Mouse (Mus musculus) forebrain, embryonic 11.5 days (tissue): Measurements from ENCODE around the gene Fam118b. TPM values are rescaled to one million over a fixed set of nuclear protein-coding genes. Genes with fewer than 3 reads are reported as not detected.

Source experiments
- ATAC-seq: fragments of 200-750 bp; cut with Nextera tagmentation; replicated peaks from 2 replicates; pipeline ENCODE4 v1.8.0; 2017; ENCODE audit warnings: moderate TSS enrichment; ENCODE audit not compliant: low FRiP score
- DNase-seq: peaks from one replicate; pipeline ENCODE4 v3.0.0-alpha.2; 2017; ENCODE audit warnings: low spot score
- H3K27ac ChIP-seq: fragments of 300-500 bp; sonication (generic); 2 replicates; pipeline ENCODE4 v1.5.1; 2014; ENCODE audit warnings: low read depth, low read length
- H3K27me3 ChIP-seq: fragments of 300-500 bp; sonication (generic); 2 replicates; pipeline ENCODE4 v1.6.1; 2014; ENCODE audit warnings: mild to moderate bottlenecking, low read length, mixed read lengths; ENCODE audit not compliant: control insufficient read depth, insufficient read depth
- H3K36me3 ChIP-seq: fragments of 300-500 bp; sonication (generic); 2 replicates; pipeline ENCODE4 v1.6.1; 2014; ENCODE audit warnings: mild to moderate bottlenecking, low read length, moderate library complexity, mixed read lengths; ENCODE audit not compliant: control insufficient read depth, insufficient read depth
- H3K4me1 ChIP-seq: fragments of 300-500 bp; sonication (generic); replicated peaks from 2 replicates; pipeline ENCODE4 v1.6.1; 2014; ENCODE audit warnings: low read length, mixed read lengths; ENCODE audit not compliant: control insufficient read depth, insufficient read depth
- H3K4me2 ChIP-seq: fragments of 300-500 bp; sonication (generic); 2 replicates; pipeline ENCODE4 v1.6.1; 2014; ENCODE audit warnings: low read depth, mild to moderate bottlenecking, low read length, moderate library complexity, mixed read lengths; ENCODE audit not compliant: severe bottlenecking
- H3K4me3 ChIP-seq: fragments of 300-500 bp; sonication (generic); 2 replicates; pipeline ENCODE4 v1.5.1; 2014; ENCODE audit warnings: low read depth, low read length
- H3K9ac ChIP-seq: fragments of 300-500 bp; sonication (generic); 2 replicates; pipeline ENCODE4 v1.6.1; 2014; ENCODE audit warnings: low read length
- H3K9me3 ChIP-seq: fragments of 300-500 bp; sonication (generic); 2 replicates; pipeline ENCODE4 v1.6.1; 2016; ENCODE audit warnings: low read length, mixed read lengths; ENCODE audit not compliant: control insufficient read depth
- WGBS: fragments of 180-500 bp; shearing (Covaris S2); extraction: QIAGEN DNeasy Blood & Tissue Kit; methylation state at CpG from one replicate; pipeline ENCODE4 v1.1.7; 2014; 5-methylcytosine and 5-hydroxymethylcytosine counted together
- polyA plus RNA-seq: library from polyadenylated mRNA; unstranded; fragments of >200 nt; fragmentation: Nextera tagmentation; extraction: Ambion mirVana; gene quantifications from 2 replicates; pipeline ENCODE4 v1.2.1, GENCODE M21; 2014

Gene Fam118b
- 68.9 and 75.4 TPM in 2 replicates for polyA plus RNA-seq

DNA sequence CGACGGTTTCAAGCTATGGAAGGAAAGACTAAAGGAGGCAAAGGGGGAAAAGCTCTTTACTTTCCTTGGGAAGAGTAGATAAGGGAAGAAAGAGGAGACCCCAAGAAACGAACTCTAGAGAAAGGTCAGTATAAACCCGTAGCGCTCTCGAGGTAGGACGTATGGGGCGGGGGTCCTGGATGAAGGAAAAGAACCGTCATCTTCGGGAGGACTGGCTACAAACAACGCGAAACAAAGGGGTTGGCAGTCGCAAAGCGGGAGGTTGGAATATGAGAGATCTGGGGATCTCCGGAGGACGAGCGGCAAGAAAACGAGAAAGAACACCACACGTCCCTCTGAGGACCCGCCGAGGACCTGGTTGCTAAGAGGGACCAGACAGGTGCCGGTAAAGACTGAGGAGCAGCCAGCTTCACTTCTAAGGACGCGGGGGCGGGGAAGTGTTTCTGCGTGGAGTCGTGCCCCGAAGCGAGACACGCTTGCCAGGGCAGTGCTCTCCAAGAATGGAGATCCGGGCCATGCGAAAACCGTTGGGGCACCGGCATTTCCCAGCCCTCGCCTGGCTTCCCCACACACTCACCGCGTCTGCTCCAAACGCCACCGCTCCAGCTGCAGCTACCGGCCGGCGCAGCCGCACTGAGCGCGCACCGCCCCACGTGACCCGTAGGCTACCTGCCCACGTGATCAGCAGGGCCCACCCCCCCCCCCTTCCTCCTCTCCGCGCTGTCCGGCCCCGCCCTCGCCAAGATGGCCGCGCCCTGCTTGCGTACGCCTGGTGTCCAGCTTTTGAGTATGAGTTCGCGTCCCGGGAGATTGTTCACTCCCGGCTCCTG lies at the start of gene Fam118b, which contains the start of gene Rpusd4:
TSS of gene Fam118b (minus strand) at position 660 of the 830 bp plus-strand sequence.
TSS of gene Rpusd4 (plus strand) at position 720 of the 830 bp plus-strand sequence.
- ATAC-seq (peak; percentile 98), DNase-seq (peak; percentile 96)
- no peak within 1 kb of the TSS for H3K27ac ChIP-seq
- peaks cover 1% of the 10 kb centered on the region for H3K36me3 ChIP-seq
- WGBS: under 1% methylated on average over 61 of the region's 62 CpGs
- no peaks in the 10 kb centered on the region for H3K9me3 ChIP-seq
- H3K4me1 ChIP-seq: peaks cover 3% of the 10 kb centered on the region
- H3K4me3 ChIP-seq: peak within 1 kb of the TSS; percentile 51
- peak within 1 kb of the TSS; percentile 91 for H3K4me2 ChIP-seq
- no peaks in the 10 kb centered on the region for H3K27me3 ChIP-seq
- peak within 1 kb of the TSS; percentile 74 for H3K9ac ChIP-seq

DNA sequence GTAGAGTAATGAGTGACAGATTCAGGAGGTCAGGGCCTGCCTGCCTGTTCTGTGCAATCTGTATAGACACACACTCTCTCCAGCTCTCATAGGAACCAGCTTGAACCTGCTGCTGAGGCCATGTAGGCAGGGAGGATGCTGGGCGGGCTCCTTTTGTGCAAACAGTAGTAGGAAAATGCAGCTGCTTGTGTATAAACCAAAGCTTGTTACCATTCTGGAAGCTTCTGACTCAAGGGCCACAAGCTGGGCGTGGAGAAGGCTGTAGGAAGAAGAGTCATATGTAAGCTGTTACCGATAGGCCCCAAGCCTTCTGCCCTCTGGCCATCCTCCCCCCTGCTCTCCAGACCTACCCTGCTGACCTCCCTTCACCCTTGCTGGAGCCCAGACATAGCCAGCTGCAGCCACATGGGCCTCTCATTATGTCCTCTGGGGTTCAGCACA lies 49.2 kb upstream of the Fam118b start:
- no peak overlapping the region for H3K27ac ChIP-seq
- H3K27me3 ChIP-seq: peaks cover 9% of the 10 kb centered on the region; the same call in 1 of the 2 replicates
- H3K4me3 ChIP-seq: no peak overlapping the region
- H3K9me3 ChIP-seq: no peaks in the 10 kb centered on the region
- no peak for DNase-seq
- ATAC-seq: no peak
- H3K4me1 ChIP-seq: peaks cover 24% of the 10 kb centered on the region
- no peaks in the 10 kb centered on the region for H3K36me3 ChIP-seq
- H3K9ac ChIP-seq: no peak overlapping the region
- 55% methylated on average over 3 of the region's 3 CpGs for WGBS
- no peak overlapping the region for H3K4me2 ChIP-seq

GRCm38 (mm10) chr9:35314254-35314653 lies 46.6 kb upstream of the Fam118b start:
- no peak overlapping the region for H3K4me2 ChIP-seq
- H3K27me3 ChIP-seq: peaks cover 4% of the 10 kb centered on the region; the same call in 1 of the 2 replicates
- DNase-seq (no peak), ATAC-seq (peak; percentile 74)
- H3K27ac ChIP-seq: peak overlapping the region; percentile 31; the same call in 1 of the 2 replicates
- WGBS: 28% methylated on average over 1 of the region's 1 CpGs
- H3K36me3 ChIP-seq: no peaks in the 10 kb centered on the region
- peaks cover 24% of the 10 kb centered on the region for H3K4me1 ChIP-seq
- H3K9me3 ChIP-seq: no peaks in the 10 kb centered on the region
- H3K9ac ChIP-seq: no peak overlapping the region
- H3K4me3 ChIP-seq: no peak overlapping the region

DNA sequence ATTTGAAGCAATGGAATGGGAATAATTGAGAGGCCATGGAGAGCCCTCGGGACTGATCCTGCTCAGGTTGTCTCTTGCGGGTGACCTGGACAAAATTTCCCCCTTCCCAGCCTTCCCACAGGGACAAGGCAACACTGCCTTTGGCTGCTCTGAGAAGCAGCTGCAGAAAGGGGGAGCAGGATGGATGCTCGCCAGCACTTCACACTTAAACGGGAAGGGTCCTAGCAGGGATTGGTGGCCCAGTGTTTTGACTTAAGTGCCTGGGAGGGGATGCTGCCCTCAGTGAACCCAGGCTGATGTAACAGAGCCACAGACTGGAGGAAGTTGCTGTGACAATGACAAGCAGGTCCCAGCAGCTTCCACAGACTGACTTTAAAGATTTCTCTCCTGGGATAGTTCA lies 46.0 kb upstream of the Fam118b start:
- no peak for ATAC-seq

DNA sequence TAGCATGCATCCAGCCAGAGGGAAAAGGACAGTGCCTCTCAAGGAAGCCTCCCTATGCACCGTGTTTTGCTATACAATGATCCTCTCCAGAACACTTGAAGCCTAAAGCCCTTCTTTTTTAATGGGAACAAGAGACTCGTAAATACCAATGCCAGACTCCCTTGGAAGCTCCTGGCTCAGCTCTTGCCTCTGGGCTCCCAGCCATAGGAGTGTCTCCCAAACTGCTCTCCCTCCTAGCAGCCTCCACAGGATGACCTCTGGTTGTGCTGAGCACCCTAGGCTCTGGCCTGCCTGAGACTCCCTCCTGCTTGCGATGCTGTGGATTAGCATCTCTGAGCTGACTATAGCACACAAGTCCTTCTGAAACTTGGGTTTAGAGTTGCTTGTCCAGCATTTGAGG lies 44.9 kb upstream of the Fam118b start:
- peaks cover 3% of the 10 kb centered on the region; the same call in 1 of the 2 replicates for H3K27me3 ChIP-seq
- ATAC-seq (no peak), DNase-seq (no peak)
- H3K27ac ChIP-seq: no peak overlapping the region
- H3K9ac ChIP-seq: no peak overlapping the region
- H3K4me3 ChIP-seq: no peak overlapping the region
- WGBS: 67% methylated on average over 3 of the region's 3 CpGs
- no peaks in the 10 kb centered on the region for H3K36me3 ChIP-seq
- no peak overlapping the region for H3K4me2 ChIP-seq
- no peaks in the 10 kb centered on the region for H3K9me3 ChIP-seq
- peaks cover 12% of the 10 kb centered on the region for H3K4me1 ChIP-seq

More for the DNA sequence above, 46.0 kb upstream of the Fam118b start:
- Histone ChIP-seq H3K9me3 (no peaks in the 10 kb centered on the region), H3K27ac (0 out of 2 replicates have a peak overlapping the region, but pooled peaks have one; percentile 0), H3K36me3 (no peaks in the 10 kb centered on the region), H3K4me2 (no peak overlapping the region), H3K9ac (no peak overlapping the region), H3K4me1 (peaks cover 20% of the 10 kb centered on the region), H3K27me3 (peaks cover 4% of the 10 kb centered on the region; the same call in 1 of the 2 replicates), H3K4me3 (no peak overlapping the region)
- WGBS: 18% methylated on average over 4 of the region's 4 CpGs
- DNase-seq: no peak

- Histone ChIP-seq H3K27me3 (0 out of 2 replicates have a peak, but pooled peaks cover 2% of the 10 kb centered on the region), H3K36me3 (no peaks in the 10 kb centered on the region), H3K27ac (no peak overlapping the region), H3K4me1 (peaks cover 6% of the 10 kb centered on the region), H3K4me2 (no peak overlapping the region), H3K9ac (no peak overlapping the region), H3K9me3 (no peaks in the 10 kb centered on the region), H3K4me3 (no peak overlapping the region)
- whole genome bisulfite sequencing: 84% methylated on average over 6 of the region's 6 CpGs
- no peak for DNase-seq
- no peak for ATAC-seq
Observed at GRCm38 (mm10) chr9:35310377-35310776, 42.8 kb upstream of the Fam118b start.

DNA sequence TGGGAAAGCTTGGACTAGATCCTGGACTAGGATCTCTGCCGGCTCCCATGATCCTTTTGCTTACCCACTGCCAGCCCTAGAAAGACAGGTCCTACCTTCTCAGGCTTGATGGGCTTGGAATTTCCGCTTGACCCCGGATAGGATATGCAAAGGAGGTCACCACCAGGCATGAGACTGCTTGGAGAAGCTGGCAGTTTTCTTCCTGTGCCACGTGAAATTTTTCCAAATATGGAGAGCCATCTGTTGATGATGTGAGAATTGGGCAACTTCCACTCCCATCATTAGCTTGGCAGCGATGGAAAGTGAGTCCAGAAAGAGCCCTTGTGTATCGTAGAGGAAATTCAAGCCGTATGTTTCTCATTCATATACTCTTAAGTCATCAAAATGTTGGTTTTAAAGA lies 39.9 kb upstream of the Fam118b start:
- Histone ChIP-seq H3K27ac (no peak overlapping the region), H3K36me3 (no peaks in the 10 kb centered on the region), H3K4me1 (no peaks in the 10 kb centered on the region), H3K4me2 (no peak overlapping the region), H3K9me3 (no peaks in the 10 kb centered on the region), H3K4me3 (no peak overlapping the region), H3K9ac (no peak overlapping the region), H3K27me3 (0 out of 2 replicates have a peak, but pooled peaks cover under 1% of the 10 kb centered on the region)
- no peak for ATAC-seq
- 84% methylated on average over 7 of the region's 7 CpGs for WGBS
- no peak for DNase-seq

GRCm38 (mm10) chr9:35302172-35302571 lies 34.6 kb upstream of the Fam118b start:
- DNase-seq (no peak), ATAC-seq (no peak)
- Histone ChIP-seq H3K27me3 (no peaks in the 10 kb centered on the region), H3K9ac (no peak overlapping the region), H3K36me3 (no peaks in the 10 kb centered on the region), H3K4me2 (no peak overlapping the region), H3K27ac (no peak overlapping the region), H3K4me3 (no peak overlapping the region), H3K4me1 (no peaks in the 10 kb centered on the region), H3K9me3 (no peaks in the 10 kb centered on the region)
- 92% methylated on average over 3 of the region's 3 CpGs for WGBS
